Mouse (Mus musculus) ES-Bruce4 (cell line): ENCODE results near the gene Psrc1. TPM values are rescaled to one million over a fixed set of nuclear protein-coding genes. Genes with fewer than 3 reads are reported as not detected.

Source experiments
- H3K27ac ChIP-seq: 2 replicates; pipeline ENCODE4 v1.5.1; 2012; ENCODE audit warnings: low read length, inconsistent platforms; ENCODE audit not compliant: insufficient read depth
- H3K27me3 ChIP-seq: 2 replicates; pipeline ENCODE4 v1.6.1; 2012; ENCODE audit warnings: mild to moderate bottlenecking, low read length, inconsistent platforms; ENCODE audit not compliant: control insufficient read depth, poor library complexity, insufficient read depth, severe bottlenecking
- H3K36me3 ChIP-seq: 2 replicates; pipeline ENCODE4 v1.6.1; 2012; ENCODE audit warnings: inconsistent platforms, mild to moderate bottlenecking, low read length, moderate library complexity; ENCODE audit not compliant: control insufficient read depth, poor library complexity, insufficient read depth, severe bottlenecking
- H3K4me1 ChIP-seq: one replicate; pipeline ENCODE4 v1.8.1; 2011; ENCODE audit warnings: low read length; ENCODE audit not compliant: control insufficient read depth, insufficient read depth
- H3K4me3 ChIP-seq: 2 replicates; pipeline ENCODE4 v1.5.1; 2011; ENCODE audit warnings: low read depth, mild to moderate bottlenecking, low read length
- H3K9ac ChIP-seq: 2 replicates; pipeline ENCODE4 v1.6.1; 2012; ENCODE audit warnings: low read depth, mild to moderate bottlenecking, inconsistent platforms; ENCODE audit not compliant: poor library complexity, severe bottlenecking
- H3K9me3 ChIP-seq: replicated peaks from 2 replicates; pipeline ENCODE4 v1.6.1; 2012; ENCODE audit warnings: mild to moderate bottlenecking, low read length, inconsistent platforms; ENCODE audit not compliant: control insufficient read depth, poor library complexity, insufficient read depth, severe bottlenecking
- CTCF ChIP-seq: IDR thresholded peaks from one replicate; pipeline ENCODE4 v1.8.1; 2011; ENCODE audit warnings: low read depth, low read length
- EP300 ChIP-seq: IDR thresholded peaks from 2 replicates; pipeline ENCODE4 v1.6.1; 2011; ENCODE audit warnings: low read depth, low read length; ENCODE audit not compliant: insufficient read depth
- POLR2A ChIP-seq: IDR thresholded peaks from one replicate; pipeline ENCODE4 v1.8.1; 2011; ENCODE audit warnings: low read length; ENCODE audit not compliant: insufficient read depth
- polyA plus RNA-seq: library from polyadenylated mRNA; stranded (reverse); fragments of >200 nt; gene quantifications from 2 replicates; pipeline ENCODE4 v1.2.4, GENCODE M21; 2011; ENCODE audit warnings: low read depth; ENCODE audit not compliant: missing spikeins, insufficient read depth, insufficient read length

Gene Psrc1
- polyA plus RNA-seq, 1 experiment = 255 TPM

- TF ChIP-seq CTCF = no peak
- no peaks in the 10 kb centered on the region for H3K27me3 ChIP-seq
- no peak overlapping the region for H3K27ac ChIP-seq
- no peaks in the 10 kb centered on the region for H3K9me3 ChIP-seq
- H3K4me3 ChIP-seq = no peak overlapping the region
- peaks cover 60% of the 10 kb centered on the region for H3K36me3 ChIP-seq
- H3K4me1 ChIP-seq = no peaks in the 10 kb centered on the region
- H3K9ac ChIP-seq = no peak overlapping the region
Observed at GRCm38 (mm10) chr3:108435701-108436379, 52.2 kb downstream of the Psrc1 start.

- Histone ChIP-seq H3K27me3 (no peaks in the 10 kb centered on the region), H3K27ac (no peak overlapping the region), H3K4me3 (no peak overlapping the region), H3K9ac (no peak overlapping the region), H3K36me3 (peaks cover 56% of the 10 kb centered on the region), H3K4me1 (peaks cover under 1% of the 10 kb centered on the region), H3K9me3 (no peaks in the 10 kb centered on the region)
- TF ChIP-seq CTCF (no peak), POLR2A (no peak), EP300 (no peak)
Observed at GRCm38 (mm10) chr3:108436380-108436714, 52.7 kb downstream of the Psrc1 start.

Other genes starting within 250 kb of the Psrc1 start
- gene Gnai3, start 237.7 kb upstream of the Psrc1 start, polyA plus RNA-seq = 116 and 127 TPM in 2 replicates
- gene Gpr61, start 229.0 kb upstream of the Psrc1 start, polyA plus RNA-seq = not detected in 2 replicates
- 4.9 and 5.6 TPM in 2 replicates for gene Amigo1, start 197.5 kb upstream of the Psrc1 start, polyA plus RNA-seq
- 3.3 and 3.7 TPM in 2 replicates for gene Cyb561d1, start 182.6 kb upstream of the Psrc1 start, polyA plus RNA-seq
- 4.3 and 9.2 TPM in 2 replicates for gene Atxn7l2, start 172.9 kb upstream of the Psrc1 start, polyA plus RNA-seq
- gene Sypl2, start 157.2 kb upstream of the Psrc1 start, polyA plus RNA-seq = not detected in 2 replicates
- 159 and 168 TPM in 2 replicates for gene Psma5, start 126.9 kb upstream of the Psrc1 start, polyA plus RNA-seq
- 21.5 and 25.6 TPM in 2 replicates for gene Sort1, start 99.8 kb upstream of the Psrc1 start, polyA plus RNA-seq
- not detected in 2 replicates for gene Mybphl, start 18.9 kb upstream of the Psrc1 start, polyA plus RNA-seq
- gene Celsr2, start 31.7 kb downstream of the Psrc1 start, polyA plus RNA-seq = 7.1 and 8.9 TPM in 2 replicates
- gene Sars, start 61.4 kb downstream of the Psrc1 start, polyA plus RNA-seq = 258 and 273 TPM in 2 replicates
- gene 1700013F07Rik, start 150.3 kb downstream of the Psrc1 start, polyA plus RNA-seq = not detected in 2 replicates
- 0.43 TPM in 1 of 2 replicates, not detected in the other for gene 5330417C22Rik, start 152.7 kb downstream of the Psrc1 start, polyA plus RNA-seq
- 22.7 and 25.5 TPM in 2 replicates for gene Tmem167b, start 178.6 kb downstream of the Psrc1 start, polyA plus RNA-seq
- 21.5 and 28.4 TPM in 2 replicates for gene Taf13, start 187.9 kb downstream of the Psrc1 start, polyA plus RNA-seq
- gene Wdr47, start 207.4 kb downstream of the Psrc1 start, polyA plus RNA-seq = 10.9 and 12.6 TPM in 2 replicates